Mouse (Mus musculus) forebrain, embryonic 11.5 days (tissue): Measurements from ENCODE around the gene Pelp1. TPM values are rescaled to one million over a fixed set of nuclear protein-coding genes. Genes with fewer than 3 reads are reported as not detected.
"Not testable (repeated sequence)": the region's sequence is repeated elsewhere in the genome, so short reads cannot be mapped to it uniquely, and the experiment has no call there.

ENCODE experiments used
- ATAC-seq: fragments of 200-750 bp; cut with Nextera tagmentation; replicated peaks from 2 replicates; pipeline ENCODE4 v1.8.0; 2017; ENCODE audit warnings: moderate TSS enrichment; ENCODE audit not compliant: low FRiP score
- DNase-seq: peaks from one replicate; pipeline ENCODE4 v3.0.0-alpha.2; 2017; ENCODE audit warnings: low spot score
- H3K27ac ChIP-seq: fragments of 300-500 bp; sonication (generic); 2 replicates; pipeline ENCODE4 v1.5.1; 2014; ENCODE audit warnings: low read depth, low read length
- H3K27me3 ChIP-seq: fragments of 300-500 bp; sonication (generic); 2 replicates; pipeline ENCODE4 v1.6.1; 2014; ENCODE audit warnings: mild to moderate bottlenecking, low read length, mixed read lengths; ENCODE audit not compliant: control insufficient read depth, insufficient read depth
- H3K36me3 ChIP-seq: fragments of 300-500 bp; sonication (generic); 2 replicates; pipeline ENCODE4 v1.6.1; 2014; ENCODE audit warnings: mild to moderate bottlenecking, low read length, moderate library complexity, mixed read lengths; ENCODE audit not compliant: control insufficient read depth, insufficient read depth
- H3K4me1 ChIP-seq: fragments of 300-500 bp; sonication (generic); replicated peaks from 2 replicates; pipeline ENCODE4 v1.6.1; 2014; ENCODE audit warnings: low read length, mixed read lengths; ENCODE audit not compliant: control insufficient read depth, insufficient read depth
- H3K4me2 ChIP-seq: fragments of 300-500 bp; sonication (generic); 2 replicates; pipeline ENCODE4 v1.6.1; 2014; ENCODE audit warnings: low read depth, mild to moderate bottlenecking, low read length, moderate library complexity, mixed read lengths; ENCODE audit not compliant: severe bottlenecking
- H3K4me3 ChIP-seq: fragments of 300-500 bp; sonication (generic); 2 replicates; pipeline ENCODE4 v1.5.1; 2014; ENCODE audit warnings: low read depth, low read length
- H3K9ac ChIP-seq: fragments of 300-500 bp; sonication (generic); 2 replicates; pipeline ENCODE4 v1.6.1; 2014; ENCODE audit warnings: low read length
- H3K9me3 ChIP-seq: fragments of 300-500 bp; sonication (generic); 2 replicates; pipeline ENCODE4 v1.6.1; 2016; ENCODE audit warnings: low read length, mixed read lengths; ENCODE audit not compliant: control insufficient read depth
- WGBS: fragments of 180-500 bp; shearing (Covaris S2); extraction: QIAGEN DNeasy Blood & Tissue Kit; methylation state at CpG from one replicate; pipeline ENCODE4 v1.1.7; 2014; 5-methylcytosine and 5-hydroxymethylcytosine counted together
- polyA plus RNA-seq: library from polyadenylated mRNA; unstranded; fragments of >200 nt; fragmentation: Nextera tagmentation; extraction: Ambion mirVana; gene quantifications from 2 replicates; pipeline ENCODE4 v1.2.1, GENCODE M21; 2014

Gene Pelp1
- polyA plus RNA-seq, 1 experiment from 2014 or later = 52.2 TPM

- ATAC-seq (peak; percentile 60), DNase-seq (peak; percentile 79)
- no peaks in the 10 kb centered on the region for H3K27me3 ChIP-seq
- H3K4me1 ChIP-seq = peaks cover 17% of the 10 kb centered on the region; the same call in 1 of the 2 replicates
- H3K36me3 ChIP-seq = no peaks in the 10 kb centered on the region; the same call in 1 of the 2 replicates
- peak overlapping the region; percentile 89 for H3K9ac ChIP-seq
- peak overlapping the region; percentile 78 for H3K4me3 ChIP-seq
- peak overlapping the region; percentile 58 for H3K4me2 ChIP-seq
- WGBS = 6% methylated on average over 15 of the region's 15 CpGs
- peak overlapping the region; percentile 62 for H3K27ac ChIP-seq
- no peaks in the 10 kb centered on the region for H3K9me3 ChIP-seq
These were observed 23.2 kb upstream of the Pelp1 start for GRCm38 (mm10) chr11:70432895-70433568.

GRCm38 (mm10) chr11:70432048-70432894, 22.4 kb upstream of the Pelp1 start, which contains the start of gene Arrb2:
Gene Arrb2 (plus strand): TSS chr11:70432635.
- no peaks in the 10 kb centered on the region for H3K27me3 ChIP-seq
- H3K4me3 ChIP-seq = peak within 1 kb of the TSS; percentile 78
- peak; percentile 100 for DNase-seq
- H3K9ac ChIP-seq = peak within 1 kb of the TSS; percentile 89
- H3K36me3 ChIP-seq = no peaks in the 10 kb centered on the region
- peak within 1 kb of the TSS; percentile 58 for H3K4me2 ChIP-seq
- WGBS = under 1% methylated on average over 71 of the region's 75 CpGs
- H3K27ac ChIP-seq = peak within 1 kb of the TSS; percentile 81
- H3K9me3 ChIP-seq = no peaks in the 10 kb centered on the region
- peak; percentile 95 for ATAC-seq
- peaks cover 17% of the 10 kb centered on the region; the same call in 1 of the 2 replicates for H3K4me1 ChIP-seq

- peaks cover 17% of the 10 kb centered on the region; the same call in 1 of the 2 replicates for H3K4me1 ChIP-seq
- no peaks in the 10 kb centered on the region for H3K9me3 ChIP-seq
- no peak overlapping the region for H3K27ac ChIP-seq
- ATAC-seq (no peak), DNase-seq (no peak)
- H3K4me2 ChIP-seq = peak overlapping the region; percentile 58; the same call in 1 of the 2 replicates
- WGBS = 31% methylated on average over 5 of the region's 5 CpGs
- H3K27me3 ChIP-seq = no peaks in the 10 kb centered on the region
- H3K36me3 ChIP-seq = no peaks in the 10 kb centered on the region
- H3K9ac ChIP-seq = peak overlapping the region; percentile 53
- peak overlapping the region; percentile 78; the same call in 1 of the 2 replicates for H3K4me3 ChIP-seq
These were observed 21.7 kb upstream of the Pelp1 start for GRCm38 (mm10) chr11:70431574-70431973.

- H3K4me3 ChIP-seq, H3K9ac ChIP-seq, ATAC-seq, H3K27me3 ChIP-seq, H3K27ac ChIP-seq, DNase-seq, H3K36me3 ChIP-seq, H3K9me3 ChIP-seq, H3K4me1 ChIP-seq, H3K4me2 ChIP-seq: not testable (repeated sequence)
- whole genome bisulfite sequencing = 70% methylated on average over 6 of the region's 6 CpGs
These were observed 16.8 kb upstream of the Pelp1 start for GRCm38 (mm10) chr11:70426598-70426997.

- 83% methylated on average over 5 of the region's 5 CpGs for WGBS
- Histone ChIP-seq H3K9ac (no peak overlapping the region), H3K4me3 (no peak overlapping the region), H3K4me1 (no peaks in the 10 kb centered on the region), H3K36me3 (no peaks in the 10 kb centered on the region), H3K27me3 (no peaks in the 10 kb centered on the region), H3K27ac (no peak overlapping the region), H3K4me2 (no peak overlapping the region), H3K9me3 (no peaks in the 10 kb centered on the region)
- DNase-seq = no peak
- no peak for ATAC-seq
These were observed 9.7 kb upstream of the Pelp1 start for GRCm38 (mm10) chr11:70419486-70419885.

- 67% methylated on average over 4 of the region's 4 CpGs for WGBS
- Histone ChIP-seq H3K27me3 (no peaks in the 10 kb centered on the region), H3K36me3 (no peaks in the 10 kb centered on the region), H3K9me3 (no peaks in the 10 kb centered on the region), H3K27ac (no peak overlapping the region), H3K4me1 (no peaks in the 10 kb centered on the region), H3K4me3 (no peak overlapping the region), H3K4me2 (no peak overlapping the region), H3K9ac (no peak overlapping the region)
- no peak for DNase-seq
- no peak for ATAC-seq
These were observed 8.4 kb upstream of the Pelp1 start for GRCm38 (mm10) chr11:70418199-70418598.

- 22% methylated on average over 3 of the region's 3 CpGs for WGBS
- H3K27me3 ChIP-seq = no peaks in the 10 kb centered on the region
- no peak overlapping the region for H3K4me2 ChIP-seq
- no peaks in the 10 kb centered on the region for H3K36me3 ChIP-seq
- H3K9me3 ChIP-seq = no peaks in the 10 kb centered on the region
- no peaks in the 10 kb centered on the region; the same call in 1 of the 2 replicates for H3K4me1 ChIP-seq
- H3K4me3 ChIP-seq = no peak overlapping the region
- peak; percentile 85 for DNase-seq
- no peak for ATAC-seq
- H3K27ac ChIP-seq = no peak overlapping the region
- no peak overlapping the region for H3K9ac ChIP-seq
These were observed 4.1 kb upstream of the Pelp1 start for GRCm38 (mm10) chr11:70413961-70414360.

- Histone ChIP-seq H3K4me3 (no peak overlapping the region), H3K9ac (no peak overlapping the region), H3K27me3 (no peaks in the 10 kb centered on the region), H3K4me1 (no peaks in the 10 kb centered on the region; the same call in none of the 2 replicates), H3K27ac (no peak overlapping the region), H3K36me3 (no peaks in the 10 kb centered on the region), H3K9me3 (no peaks in the 10 kb centered on the region), H3K4me2 (no peak overlapping the region)
- no peak for DNase-seq
- WGBS = 75% methylated on average over 5 of the region's 5 CpGs
- ATAC-seq = no peak
These were observed 2.8 kb upstream of the Pelp1 start for GRCm38 (mm10) chr11:70412591-70412990.
